Mouse (Mus musculus) megakaryocyte, adult 5-6 weeks (primary cell): ENCODE data around the gene Cbx2. TPM values are rescaled to one million over a fixed set of nuclear protein-coding genes. Genes with fewer than 3 reads are reported as not detected.
A peak's percentile ranks its signal among the peaks of the same experiment; 100 is the strongest.

ENCODE experiments used
- ATAC-seq: 2 replicates; pipeline ENCODE4 v1.8.0; 2016; ENCODE audit warnings: mild to moderate bottlenecking, inconsistent platforms; ENCODE audit not compliant: poor library complexity, severe bottlenecking
- total RNA-seq, 2 experiments: library from RNA; stranded (forward) in 1 of 2; stranded (reverse) in 1 of 2; fragments of 153-499, 151-499 nt in 1 of 2; fragments of 221-1000, 200-1000 nt in 1 of 2; gene quantifications; 2 replicates each; pipeline versions ENCODE4 v1.2.3 to v1.2.4; 2015 to 2017

The Cbx2 gene
- total RNA-seq, 2 experiments from 2014 or later = 1.5 to 2.8 TPM

GRCm38 (mm10) chr11:119041750-119042465 is 19.1 kb downstream of the Cbx2 start:
- ATAC-seq = no peak

- no peak for ATAC-seq
Measured at GRCm38 (mm10) chr11:119042466-119043272, 19.9 kb downstream of the Cbx2 start.

GRCm38 (mm10) chr11:119043273-119043540 is 20.4 kb downstream of the Cbx2 start:
- ATAC-seq = no peak

DNA sequence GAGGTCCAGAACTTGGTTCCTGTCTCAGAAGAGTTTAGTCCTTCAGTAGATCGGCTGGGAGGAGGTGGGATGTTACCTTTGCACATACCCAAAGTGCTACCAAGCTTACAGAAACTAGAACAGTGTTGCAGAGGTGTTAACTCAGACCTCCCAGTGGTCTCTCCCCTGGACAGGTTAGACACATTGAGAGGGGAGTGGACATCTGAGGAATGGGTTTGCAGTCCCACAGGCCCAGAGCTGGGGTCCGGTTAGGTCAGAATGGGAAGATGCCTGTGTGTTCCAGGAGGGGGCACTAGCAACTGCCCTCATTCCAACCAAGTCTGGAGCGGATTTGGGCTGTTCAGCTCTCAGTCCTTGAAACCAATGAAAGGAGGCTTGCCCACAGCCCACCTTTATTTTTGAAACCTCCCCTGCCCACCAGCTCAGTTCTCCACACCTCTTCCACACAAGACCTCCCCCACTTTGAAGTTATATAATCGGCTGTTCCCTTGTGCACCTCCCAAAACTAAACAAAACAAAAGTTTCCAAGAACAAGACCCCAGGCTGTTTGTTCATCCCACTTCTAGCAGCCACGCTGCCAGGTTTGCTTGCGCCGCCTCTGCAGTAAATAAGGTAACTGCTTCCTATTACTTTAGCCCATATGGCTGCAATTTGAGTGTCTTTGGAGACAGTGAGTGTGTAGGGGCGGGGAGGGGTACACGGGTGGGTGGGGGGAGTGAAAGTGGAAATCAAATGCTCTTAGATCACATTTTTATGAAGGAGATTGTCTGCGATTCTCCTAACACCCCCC is 21.2 kb downstream of the Cbx2 start:
- no peak for ATAC-seq

DNA sequence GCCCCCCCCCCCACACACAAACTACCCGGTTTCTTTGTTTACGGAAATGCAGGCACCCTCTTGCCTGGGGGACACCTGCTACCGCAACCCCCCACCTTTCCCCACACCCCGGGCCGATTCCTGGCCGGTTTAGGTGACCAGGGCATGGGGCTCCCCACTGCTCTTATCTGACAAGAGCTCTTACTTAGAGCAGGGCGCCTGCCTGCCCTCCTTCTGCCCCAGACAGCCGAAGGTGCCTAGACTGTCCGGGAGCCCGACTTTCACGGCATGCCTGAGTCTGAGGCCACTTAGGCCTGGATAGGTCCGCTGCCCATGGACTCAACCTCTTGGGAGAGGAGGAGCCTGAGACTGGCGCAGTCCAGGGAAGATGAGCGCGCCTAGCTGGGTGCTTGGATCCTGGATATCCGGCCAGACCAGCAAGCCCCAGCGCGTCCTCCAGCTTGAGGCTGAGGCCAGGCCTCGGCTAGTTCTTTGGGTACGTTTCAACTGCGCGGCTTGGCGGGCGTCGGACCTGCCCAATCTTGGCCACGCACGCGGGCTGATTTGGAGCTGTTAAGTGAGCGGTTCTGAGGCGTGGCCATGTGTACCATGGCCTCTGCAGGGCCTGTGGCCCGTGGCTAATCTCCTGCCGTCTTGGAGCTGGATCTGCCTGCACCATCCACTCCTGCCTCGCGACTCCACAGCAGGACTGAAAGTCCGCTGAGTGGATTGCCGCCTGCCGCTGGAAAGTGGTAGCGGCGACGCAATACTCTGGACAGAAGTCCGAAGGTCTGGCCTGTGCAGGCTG is 22.0 kb downstream of the Cbx2 start:
- no peak for ATAC-seq

- ATAC-seq = 0 out of 2 replicates have a peak, but pooled peaks have one; percentile 14
Measured at GRCm38 (mm10) chr11:119046601-119047245, 24.0 kb downstream of the Cbx2 start.

DNA sequence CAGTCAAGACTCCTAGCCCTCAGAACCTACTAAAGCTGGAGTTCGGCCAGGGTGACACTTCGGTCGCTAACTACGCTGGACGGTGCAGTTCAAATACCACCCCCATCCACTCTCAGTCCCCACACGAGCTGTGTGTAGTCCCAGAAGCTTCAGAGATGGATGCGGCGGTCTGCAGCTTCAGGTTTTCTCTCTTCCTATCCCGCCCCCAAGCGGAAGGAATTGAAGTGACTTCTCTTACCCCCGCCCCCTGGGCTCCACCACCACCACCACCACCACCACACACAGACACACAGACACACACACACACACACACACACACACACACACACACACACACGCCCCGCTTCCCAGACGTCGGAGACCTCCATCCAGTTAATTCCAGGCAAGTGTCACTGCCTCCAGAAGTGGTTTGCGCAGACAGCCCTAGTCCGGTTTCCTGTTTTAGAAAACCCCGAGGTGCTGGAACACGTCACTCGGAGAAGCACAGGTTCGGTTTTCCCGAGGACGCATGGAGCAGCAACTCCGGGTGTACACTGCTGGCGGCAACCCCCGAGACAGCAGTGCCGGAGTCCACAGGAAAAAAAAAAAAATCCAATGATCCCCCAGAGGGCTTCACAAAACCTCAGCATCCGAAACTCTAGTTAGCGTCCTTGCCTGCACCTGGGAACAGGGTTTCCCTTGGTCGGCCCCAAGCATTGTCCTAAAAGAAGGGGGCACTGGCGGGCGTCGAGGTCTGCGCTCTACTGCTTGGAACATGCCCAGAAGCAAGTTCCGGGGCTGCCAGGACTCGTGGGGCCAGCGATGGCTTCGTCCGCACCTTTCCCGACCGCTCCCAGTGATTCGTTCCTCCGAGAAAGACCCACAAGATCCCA is 24.7 kb downstream of the Cbx2 start:
- no peak for ATAC-seq

DNA sequence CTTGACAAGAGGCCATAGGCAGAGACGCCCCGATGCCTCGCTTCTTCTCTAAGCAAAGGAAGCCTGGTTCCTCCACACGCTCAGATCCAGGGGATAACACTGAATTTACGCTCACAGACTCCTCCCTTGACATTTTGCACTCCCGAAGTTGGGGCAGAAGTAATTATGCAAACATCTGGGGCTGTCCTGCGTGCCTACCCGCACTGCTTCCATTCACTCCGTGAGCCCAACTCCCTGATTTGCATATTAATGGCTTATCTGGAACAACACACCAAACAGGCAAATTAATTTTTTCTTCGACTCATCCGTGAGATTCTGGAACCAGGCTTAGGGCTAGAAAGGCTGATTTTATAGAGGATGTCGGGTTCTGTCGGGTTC is 25.4 kb downstream of the Cbx2 start:
- no peak for ATAC-seq

- ATAC-seq = no peak
Measured at GRCm38 (mm10) chr11:119050361-119050760, 27.6 kb downstream of the Cbx2 start.

DNA sequence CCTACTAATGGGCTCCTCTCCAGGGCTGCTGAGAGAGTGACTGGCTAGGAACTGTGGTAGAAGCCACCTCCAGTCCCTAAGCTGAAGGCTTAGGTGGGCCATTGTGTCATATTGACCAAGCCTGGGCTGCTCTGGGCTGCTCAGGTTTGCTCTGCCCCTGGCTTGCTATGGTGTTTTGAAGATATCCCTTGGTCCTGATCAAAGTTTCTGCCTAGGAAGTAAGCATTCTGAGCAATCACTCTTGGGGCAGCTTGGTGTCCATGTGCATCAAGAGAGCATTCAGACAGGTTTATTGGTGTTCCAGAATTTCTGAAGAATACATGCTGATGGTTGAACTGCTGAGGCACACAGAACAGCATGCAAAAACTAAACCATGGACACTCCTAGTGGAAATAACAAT is 28.7 kb downstream of the Cbx2 start:
- ATAC-seq = no peak

DNA sequence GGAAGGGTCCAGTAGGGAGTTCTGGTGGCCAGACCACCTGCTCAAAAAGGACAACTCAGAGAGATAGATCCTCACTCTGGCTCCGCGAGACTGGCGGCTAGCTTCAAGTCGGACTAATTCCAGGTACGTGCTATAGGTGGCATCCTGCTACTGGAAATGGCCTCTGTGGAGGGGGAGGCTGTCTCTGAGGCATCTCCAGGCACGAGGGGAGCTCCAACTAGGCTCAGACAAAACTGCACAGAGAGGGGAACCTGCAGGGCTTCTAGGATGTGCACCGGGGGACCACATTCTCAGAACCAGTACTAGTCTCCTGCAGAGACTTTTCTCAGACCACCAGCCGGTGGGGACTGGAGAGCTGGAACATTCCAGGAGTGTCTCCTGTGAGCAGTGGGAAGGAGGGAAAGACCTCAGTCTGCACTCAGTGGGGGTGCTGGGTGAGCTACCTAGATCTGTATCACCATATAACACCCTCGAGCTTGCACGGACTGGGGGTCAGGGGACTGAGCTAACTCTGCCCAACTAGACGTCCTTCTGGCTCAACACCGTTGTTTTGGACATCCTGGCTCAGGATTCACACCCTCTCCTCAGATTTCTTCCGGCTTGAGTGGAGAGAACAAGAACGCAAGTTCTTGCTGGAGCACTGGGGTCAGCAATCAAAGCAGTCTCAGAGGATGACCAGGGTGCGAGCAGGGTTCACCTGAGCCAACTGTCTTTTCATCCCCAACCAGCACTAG is 29.3 kb downstream of the Cbx2 start:
- ATAC-seq = no peak

DNA sequence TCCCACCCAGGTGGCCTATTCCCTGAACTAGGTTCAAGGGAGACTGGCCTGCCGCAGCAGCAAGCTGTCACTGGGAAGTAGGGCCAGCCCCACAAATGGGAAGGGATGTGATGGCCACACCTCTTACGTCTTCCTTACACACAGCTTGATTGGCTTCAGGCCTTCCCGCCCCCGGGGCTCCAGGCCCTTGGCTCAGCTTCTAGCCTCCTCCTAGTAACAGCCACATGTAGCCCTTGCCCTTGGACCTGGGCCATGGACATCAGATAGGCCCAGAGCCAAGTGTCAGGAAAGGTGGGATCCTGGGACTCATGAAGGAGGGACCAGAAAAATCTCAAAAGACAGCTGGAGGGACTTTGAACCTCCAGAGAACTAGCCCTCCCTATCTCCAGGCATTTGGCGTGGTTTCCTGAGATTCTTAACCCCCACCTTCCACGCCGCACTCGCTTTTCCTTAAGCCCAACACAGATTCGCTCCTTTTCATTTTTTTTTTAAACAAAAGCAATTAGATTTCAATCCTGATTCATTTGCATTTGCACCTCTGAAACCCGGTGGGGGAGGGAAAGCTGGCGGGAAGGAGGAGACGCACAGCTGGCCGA is 30.0 kb downstream of the Cbx2 start:
- ATAC-seq = no peak

GRCm38 (mm10) chr11:119053257-119053670 is 30.5 kb downstream of the Cbx2 start:
- ATAC-seq = peak; percentile 74

DNA sequence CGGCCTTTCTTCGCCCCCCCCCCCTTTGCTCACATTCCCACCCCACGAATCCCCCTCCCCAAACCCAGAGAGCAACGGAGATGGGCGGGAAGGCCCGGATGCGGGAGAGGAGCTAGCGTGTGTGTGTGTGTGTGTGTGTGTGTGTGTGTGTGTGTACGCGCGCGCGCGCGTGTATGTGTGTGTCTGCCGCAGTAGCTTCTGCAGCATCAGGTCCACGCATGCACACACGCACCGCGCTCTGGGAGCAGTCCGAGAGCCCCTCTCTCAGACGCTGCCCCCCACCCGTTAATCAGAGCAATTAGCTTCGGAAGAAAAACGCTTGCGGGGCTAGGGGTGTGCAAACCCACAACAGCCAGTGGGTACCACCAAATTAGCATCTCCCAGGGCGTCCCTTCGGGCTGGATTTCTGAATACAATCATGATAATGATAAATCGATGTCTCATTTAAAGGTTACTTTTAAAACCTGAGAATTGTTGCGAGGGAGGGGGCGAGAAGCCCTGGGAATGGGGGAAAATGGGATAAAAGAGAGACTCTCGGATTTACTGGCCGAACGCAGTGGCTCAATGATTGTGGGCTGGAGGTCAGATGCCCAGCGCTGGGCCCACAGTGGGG is 31.1 kb downstream of the Cbx2 start:
- ATAC-seq = no peak

DNA sequence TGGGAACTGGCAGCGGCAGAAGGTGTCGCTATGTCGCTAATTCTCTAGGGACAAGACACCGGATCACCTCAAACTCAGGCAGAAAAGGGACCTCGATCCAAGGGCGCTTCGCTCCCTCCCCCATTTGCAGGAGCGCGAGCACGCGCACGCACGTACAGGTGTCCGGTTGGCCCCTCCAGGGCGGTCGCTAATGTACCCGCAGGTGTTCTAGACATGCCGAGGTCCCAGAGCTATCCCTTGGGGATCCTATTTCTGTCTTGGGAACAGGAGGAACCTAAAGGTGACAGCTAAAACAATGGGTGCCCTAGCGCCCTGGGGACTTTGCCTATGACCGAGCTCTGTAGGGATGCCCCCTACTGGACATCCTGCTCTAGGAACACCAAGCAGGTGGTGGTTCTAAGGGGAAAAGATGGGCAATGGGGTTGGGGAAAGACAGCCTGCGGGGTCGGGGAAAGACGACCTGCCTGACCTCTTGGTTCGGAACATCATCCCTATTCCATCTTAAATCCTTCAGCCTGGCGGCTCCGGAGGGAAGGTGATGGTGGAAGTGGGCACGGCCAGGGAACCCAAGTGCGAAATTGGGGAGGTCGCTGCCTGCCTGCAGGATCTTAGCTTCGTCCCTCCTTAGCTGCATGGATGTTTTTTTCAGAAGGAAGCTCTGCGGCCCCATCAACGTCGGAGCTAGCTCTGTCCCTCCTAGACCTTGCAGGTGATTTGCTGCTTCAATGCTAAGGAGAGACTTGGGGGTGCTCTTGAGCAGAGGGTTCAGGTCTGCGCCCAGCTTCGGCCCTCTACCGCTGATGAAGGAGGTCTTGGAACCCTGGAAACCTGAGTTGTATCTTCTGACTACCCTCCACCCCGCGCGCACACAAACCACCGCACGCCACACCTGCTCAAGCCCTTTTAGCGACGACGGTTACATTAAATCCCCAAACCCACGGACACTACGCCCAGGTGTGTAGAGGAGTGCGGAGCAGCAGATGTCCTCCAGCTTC is 31.9 kb downstream of the Cbx2 start:
- ATAC-seq = no peak

GRCm38 (mm10) chr11:119055571-119056131 is 32.9 kb downstream of the Cbx2 start:
- no peak for ATAC-seq
